Mouse (Mus musculus): ENCODE results near the gene Aqp7. TPM values are rescaled to one million over a fixed set of nuclear protein-coding genes. Genes with fewer than 3 reads are reported as not detected.

Gene Aqp7
- polyA plus RNA-seq, 1 experiment, result not detected

DNA sequence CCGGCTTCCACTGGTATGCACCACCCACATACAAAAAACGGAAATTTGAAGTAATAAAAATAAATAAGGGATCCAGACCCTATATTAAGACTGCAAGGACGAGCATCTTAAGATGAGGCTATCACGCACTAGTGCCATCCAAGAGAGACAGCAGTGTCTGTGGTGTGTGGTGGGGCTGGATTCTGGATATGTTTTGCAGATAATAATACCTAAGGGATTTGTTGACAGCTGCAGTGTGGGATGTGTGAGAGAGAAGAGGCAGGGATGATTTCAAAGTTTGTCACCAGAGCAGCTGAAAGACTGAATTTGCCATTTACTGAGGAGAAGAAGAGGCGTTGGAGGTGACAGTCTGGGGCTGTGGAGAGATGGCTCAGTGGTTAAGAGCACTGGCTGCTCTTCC lies 18.6 kb downstream of the Aqp7 start:
- H3K27me3 ChIP-seq (ENCODE audit: control insufficient read depth), result no peaks in the 10 kb centered on the region
- peaks cover 29% of the 10 kb centered on the region for H3K4me1 ChIP-seq (ENCODE audit: control insufficient read depth)
- H3K9me3 ChIP-seq (ENCODE audit: control insufficient read depth, low read length), result no peaks in the 10 kb centered on the region
- TF ChIP-seq TAL1 (IDR thresholded peaks at IDR 0.05; ENCODE audit: low read length) (no peak), GATA1 (IDR thresholded peaks at IDR 0.05; ENCODE audit: low read length) (no peak)
- H3K36me3 ChIP-seq (ENCODE audit: control insufficient read depth), result peaks cover 49% of the 10 kb centered on the region
- H3K4me3 ChIP-seq (replicated peaks), result no peak overlapping the region

DNA sequence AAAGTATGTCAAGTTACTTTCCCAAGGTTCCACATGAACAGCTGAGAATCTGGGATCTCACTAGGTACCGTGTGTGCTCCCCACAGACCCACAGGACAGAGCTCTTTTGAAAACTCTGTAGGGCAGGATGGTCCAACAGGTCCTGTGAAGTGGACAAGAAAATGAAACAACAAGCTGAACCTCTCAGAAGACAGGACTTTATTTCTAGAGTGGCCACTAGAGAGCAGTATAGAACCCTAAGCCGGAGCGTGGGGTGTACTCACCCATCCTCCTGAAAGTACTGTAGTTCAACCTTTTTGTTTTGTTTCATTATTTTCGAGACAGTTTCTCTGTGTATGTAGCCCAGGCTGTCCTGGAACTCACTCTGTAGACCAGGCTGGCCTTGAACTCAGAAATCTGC lies 19.7 kb downstream of the Aqp7 start:
- Histone ChIP-seq H3K4me1 (ENCODE audit: control insufficient read depth) (peaks cover 29% of the 10 kb centered on the region), H3K9me3 (ENCODE audit: control insufficient read depth, low read length) (no peaks in the 10 kb centered on the region)

DNA sequence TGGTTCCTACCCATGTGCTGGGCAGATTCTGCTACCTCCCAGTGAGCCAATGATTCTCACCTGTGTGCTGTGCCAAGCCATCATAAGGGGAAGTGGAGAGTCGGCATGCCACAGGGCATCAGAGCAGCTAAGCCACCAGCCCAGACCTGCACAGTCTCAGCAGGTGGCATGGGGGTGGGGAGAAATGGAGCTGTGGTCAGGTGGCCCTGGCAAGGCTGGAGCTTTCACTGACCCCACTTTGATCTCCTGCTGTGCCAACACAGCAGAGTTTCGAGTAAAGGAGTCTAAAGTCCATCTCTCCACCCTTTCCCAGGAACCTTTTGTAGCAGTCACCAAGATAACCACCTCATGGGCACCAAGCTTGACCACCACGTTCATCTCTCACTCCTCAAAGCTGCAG lies 20.1 kb downstream of the Aqp7 start:
- Histone ChIP-seq H3K36me3 (ENCODE audit: control insufficient read depth) (peaks cover 63% of the 10 kb centered on the region), H3K4me3 (replicated peaks) (no peak overlapping the region), H3K27me3 (ENCODE audit: control insufficient read depth) (no peaks in the 10 kb centered on the region), H3K9me3 (ENCODE audit: control insufficient read depth, low read length) (no peaks in the 10 kb centered on the region), H3K4me1 (ENCODE audit: control insufficient read depth) (peaks cover 29% of the 10 kb centered on the region)
- TF ChIP-seq GATA1 (IDR thresholded peaks at IDR 0.05; ENCODE audit: low read length) (no peak), TAL1 (IDR thresholded peaks at IDR 0.05; ENCODE audit: low read length) (no peak)

More for the DNA sequence above, 19.7 kb downstream of the Aqp7 start:
- Histone ChIP-seq H3K4me3 (replicated peaks) (no peak overlapping the region), H3K36me3 (ENCODE audit: control insufficient read depth) (peaks cover 60% of the 10 kb centered on the region), H3K27me3 (ENCODE audit: control insufficient read depth) (no peaks in the 10 kb centered on the region)
- no peak for TF ChIP-seq TAL1 (IDR thresholded peaks at IDR 0.05; ENCODE audit: low read length)
- no peak for TF ChIP-seq GATA1 (IDR thresholded peaks at IDR 0.05; ENCODE audit: low read length)

DNA sequence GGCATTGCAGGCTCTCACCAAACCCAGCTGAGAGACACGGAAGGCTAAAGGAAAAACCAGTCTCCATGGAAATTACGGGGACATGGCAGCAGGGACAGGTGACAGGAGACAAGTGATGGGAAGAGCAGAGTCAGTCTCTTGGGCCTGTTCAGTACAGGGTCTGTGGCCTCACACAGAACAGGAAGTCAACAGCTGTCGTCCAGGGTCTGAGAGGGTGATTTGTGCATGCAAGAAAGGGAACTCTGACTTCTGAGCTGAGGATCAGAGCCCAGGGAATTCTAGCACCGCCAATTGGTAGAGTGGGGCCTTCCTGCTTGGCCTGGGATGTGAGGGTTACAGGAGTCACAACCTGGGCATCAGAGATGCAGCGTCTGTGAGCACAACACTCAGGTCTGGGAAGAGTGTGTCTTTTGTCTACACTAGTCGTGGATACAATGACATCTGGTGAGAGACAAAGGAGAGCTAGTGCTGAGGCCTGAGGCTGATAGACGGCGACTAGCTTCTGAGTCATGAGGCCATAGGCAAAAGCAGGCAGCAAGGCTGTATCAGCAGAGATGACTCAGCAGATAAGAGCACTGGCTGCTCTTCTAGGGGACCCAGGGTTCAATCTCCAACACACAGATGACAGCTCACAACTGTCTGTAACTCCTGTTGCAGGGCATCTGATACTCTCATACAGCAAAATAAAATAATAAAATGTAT lies 21.7 kb downstream of the Aqp7 start:
- peaks cover 79% of the 10 kb centered on the region for H3K36me3 ChIP-seq (ENCODE audit: control insufficient read depth)
- H3K9me3 ChIP-seq (ENCODE audit: control insufficient read depth, low read length), result no peaks in the 10 kb centered on the region
- H3K4me3 ChIP-seq (replicated peaks), result no peak overlapping the region
- TF ChIP-seq GATA1 (IDR thresholded peaks at IDR 0.05; ENCODE audit: low read length), result peak; percentile 33; the same call in 1 of the 2 replicates
- TF ChIP-seq TAL1 (IDR thresholded peaks at IDR 0.05; ENCODE audit: low read length), result no peak
- H3K27me3 ChIP-seq (ENCODE audit: control insufficient read depth), result no peaks in the 10 kb centered on the region
- peaks cover 32% of the 10 kb centered on the region for H3K4me1 ChIP-seq (ENCODE audit: control insufficient read depth)

DNA sequence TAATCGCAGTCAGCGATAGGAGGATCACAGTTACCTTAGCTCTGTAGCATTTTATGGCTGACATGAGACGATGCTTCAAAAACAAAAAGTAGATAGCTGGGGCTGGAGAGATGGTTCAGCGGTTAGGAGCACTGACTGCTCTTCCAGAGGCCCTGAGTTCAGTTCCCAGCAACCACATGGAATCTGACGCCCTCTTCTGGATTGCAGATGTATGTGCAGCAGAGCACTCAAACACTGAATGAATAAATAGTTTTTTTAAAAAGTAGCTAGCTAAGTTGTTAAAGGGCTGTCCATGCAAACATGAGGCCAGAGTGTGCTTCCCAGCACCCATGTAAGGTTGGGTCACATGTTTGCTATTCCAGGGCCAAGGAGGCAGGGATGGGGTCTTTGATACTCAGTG lies 26.8 kb downstream of the Aqp7 start:
- H3K9me3 ChIP-seq (ENCODE audit: control insufficient read depth, low read length), result no peaks in the 10 kb centered on the region
- peaks cover 15% of the 10 kb centered on the region for H3K4me1 ChIP-seq (ENCODE audit: control insufficient read depth)
- H3K36me3 ChIP-seq (ENCODE audit: control insufficient read depth), result peaks cover 94% of the 10 kb centered on the region
- no peak for TF ChIP-seq GATA1 (IDR thresholded peaks at IDR 0.05; ENCODE audit: low read length)
- no peak for TF ChIP-seq TAL1 (IDR thresholded peaks at IDR 0.05; ENCODE audit: low read length)
- no peak overlapping the region for H3K4me3 ChIP-seq (replicated peaks)
- H3K27me3 ChIP-seq (ENCODE audit: control insufficient read depth), result no peaks in the 10 kb centered on the region

DNA sequence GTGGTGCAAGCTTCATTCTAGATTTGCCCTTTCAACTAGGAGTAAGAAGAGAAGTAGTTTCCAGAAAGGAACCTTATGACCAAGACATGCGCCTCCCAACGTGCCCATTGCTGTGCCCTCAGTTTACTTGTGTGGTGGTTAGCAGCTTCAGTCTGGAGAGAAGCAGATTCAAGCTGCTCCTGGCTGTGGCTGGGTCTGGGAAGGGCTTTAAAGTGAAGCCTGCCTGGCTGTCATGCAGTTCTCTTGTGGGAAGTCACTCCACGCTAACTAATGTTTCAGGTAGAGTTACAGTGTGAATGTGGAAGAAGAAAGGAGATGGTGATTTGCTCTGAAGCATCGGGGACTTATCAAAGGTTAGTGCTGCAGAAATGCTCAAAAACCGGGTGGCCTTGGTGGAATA lies 32.1 kb downstream of the Aqp7 start:
- TF ChIP-seq GATA1 (IDR thresholded peaks at IDR 0.05; ENCODE audit: low read length) (no peak), TAL1 (IDR thresholded peaks at IDR 0.05; ENCODE audit: low read length) (no peak)
- H3K36me3 ChIP-seq (ENCODE audit: control insufficient read depth), result peaks cover 95% of the 10 kb centered on the region
- H3K4me3 ChIP-seq (replicated peaks), result no peak overlapping the region
- H3K4me1 ChIP-seq (ENCODE audit: control insufficient read depth), result peaks cover 33% of the 10 kb centered on the region
- no peaks in the 10 kb centered on the region for H3K27me3 ChIP-seq (ENCODE audit: control insufficient read depth)
- H3K9me3 ChIP-seq (ENCODE audit: control insufficient read depth, low read length), result no peaks in the 10 kb centered on the region

DNA sequence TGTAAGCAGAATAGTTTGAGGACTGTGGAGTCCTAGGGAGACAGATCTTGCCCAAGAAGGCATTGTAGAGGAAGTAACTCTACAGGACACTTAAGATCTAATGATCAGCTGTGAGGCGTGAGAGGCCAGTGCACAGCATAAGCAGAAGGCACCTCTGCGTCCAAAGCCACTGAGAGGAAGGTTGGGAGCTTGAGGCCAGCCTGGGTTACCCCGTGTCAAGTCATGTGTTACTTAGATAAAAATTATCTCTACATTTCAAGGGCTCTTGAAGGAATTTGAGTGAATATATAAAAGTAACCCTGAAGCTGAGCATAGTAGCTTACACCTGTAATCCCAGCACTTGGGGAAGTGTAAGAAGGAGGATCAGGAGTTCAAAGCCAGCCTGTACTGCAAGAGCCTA lies 34.6 kb downstream of the Aqp7 start:
- Histone ChIP-seq H3K36me3 (ENCODE audit: control insufficient read depth) (peaks cover 96% of the 10 kb centered on the region), H3K4me3 (replicated peaks) (no peak overlapping the region), H3K27me3 (ENCODE audit: control insufficient read depth) (no peaks in the 10 kb centered on the region), H3K9me3 (ENCODE audit: control insufficient read depth, low read length) (no peaks in the 10 kb centered on the region), H3K4me1 (ENCODE audit: control insufficient read depth) (peaks cover 33% of the 10 kb centered on the region)
- TF ChIP-seq TAL1 (IDR thresholded peaks at IDR 0.05; ENCODE audit: low read length) (no peak), GATA1 (IDR thresholded peaks at IDR 0.05; ENCODE audit: low read length) (no peak)

DNA sequence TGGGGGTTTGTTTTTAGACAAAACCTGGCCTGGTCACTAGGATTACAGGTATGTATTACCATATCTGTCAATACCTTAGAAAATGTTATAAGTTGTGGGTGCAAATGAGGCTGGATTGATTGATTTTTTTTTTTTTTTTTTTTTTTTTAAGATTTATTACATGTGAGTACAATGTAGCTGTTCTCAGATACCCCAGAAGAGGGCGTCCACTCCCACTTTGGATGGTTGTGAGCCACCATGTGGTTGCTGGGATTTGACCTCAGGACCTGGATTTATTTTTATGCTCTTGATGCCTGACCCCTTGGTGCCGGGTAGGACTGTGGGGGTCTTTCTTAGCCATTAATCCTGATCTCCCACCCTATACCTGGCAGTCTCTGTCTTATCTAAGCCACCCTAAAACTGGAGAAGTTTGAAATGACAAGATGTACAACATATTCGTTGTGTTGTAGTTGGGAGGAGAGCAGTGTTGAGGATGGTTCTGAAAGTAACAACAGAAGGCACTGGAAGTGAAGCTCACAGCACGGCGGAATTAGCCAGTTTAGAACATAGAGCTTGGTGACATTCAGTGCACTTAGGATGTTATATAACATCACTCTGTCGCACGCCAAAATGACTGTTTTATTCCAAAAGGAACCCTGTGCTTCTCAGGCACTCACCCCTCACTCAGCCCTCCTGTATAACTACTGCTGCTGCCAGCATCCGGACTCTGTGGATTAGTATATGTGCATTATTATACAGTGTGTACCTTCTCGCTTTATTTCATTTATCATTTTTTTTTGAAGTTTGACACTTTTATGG lies 46.9 kb downstream of the Aqp7 start:
- no peaks in the 10 kb centered on the region for H3K27me3 ChIP-seq (ENCODE audit: control insufficient read depth)
- H3K4me1 ChIP-seq (ENCODE audit: control insufficient read depth), result peaks cover 35% of the 10 kb centered on the region
- H3K9me3 ChIP-seq (ENCODE audit: control insufficient read depth, low read length), result no peaks in the 10 kb centered on the region
- no peak overlapping the region for H3K4me3 ChIP-seq (replicated peaks)
- TF ChIP-seq TAL1 (IDR thresholded peaks at IDR 0.05; ENCODE audit: low read length) (no peak), GATA1 (IDR thresholded peaks at IDR 0.05; ENCODE audit: low read length) (no peak)
- peaks cover 98% of the 10 kb centered on the region for H3K36me3 ChIP-seq (ENCODE audit: control insufficient read depth)

DNA sequence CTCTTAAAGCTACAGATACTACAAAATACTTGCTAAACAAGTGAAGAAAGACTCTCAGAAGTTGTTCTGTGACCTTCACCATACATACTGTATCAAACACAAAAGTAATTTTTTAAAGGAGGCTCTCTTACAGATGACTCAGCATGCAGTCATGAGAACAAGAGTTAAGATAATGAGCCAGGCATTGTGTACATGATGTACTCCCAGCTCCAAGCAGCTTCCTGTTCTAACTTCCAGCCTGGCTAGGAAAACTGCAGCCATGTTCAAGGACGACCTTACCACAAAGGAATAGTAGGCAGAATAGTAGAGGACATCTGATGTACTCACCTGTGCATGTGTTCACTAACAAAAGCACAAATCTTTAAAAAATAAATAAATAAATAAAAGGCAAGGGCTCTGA lies 47.7 kb downstream of the Aqp7 start:
- Histone ChIP-seq H3K4me1 (ENCODE audit: control insufficient read depth) (peaks cover 43% of the 10 kb centered on the region), H3K4me3 (replicated peaks) (no peak overlapping the region), H3K27me3 (ENCODE audit: control insufficient read depth) (no peaks in the 10 kb centered on the region), H3K9me3 (ENCODE audit: control insufficient read depth, low read length) (no peaks in the 10 kb centered on the region), H3K36me3 (ENCODE audit: control insufficient read depth) (peaks cover 100% of the 10 kb centered on the region)
- TF ChIP-seq GATA1 (IDR thresholded peaks at IDR 0.05; ENCODE audit: low read length), result no peak
- TF ChIP-seq TAL1 (IDR thresholded peaks at IDR 0.05; ENCODE audit: low read length), result no peak

Measured in erythroblast, embryonic 14.5 days (primary cell).